Mouse (Mus musculus) C2C12 (cell line): Measurements from ENCODE around the gene Cd19. TPM values are rescaled to one million over a fixed set of nuclear protein-coding genes. Genes with fewer than 3 reads are reported as not detected.

Experiments used
- H3K27me3 ChIP-seq: one replicate; pipeline ENCODE4 v1.6.1; 2011; ENCODE audit not compliant: control insufficient read depth, insufficient read depth, insufficient read length
- H3K36me3 ChIP-seq: one replicate; pipeline ENCODE4 v1.6.1; 2011; ENCODE audit not compliant: control insufficient read depth, insufficient read depth
- H3K4me3 ChIP-seq: one replicate; pipeline ENCODE4 v1.5.1; 2011; ENCODE audit warnings: mild to moderate bottlenecking, control low read depth; ENCODE audit not compliant: poor library complexity, insufficient read depth, severe bottlenecking
- H3K79me2 ChIP-seq: one replicate; pipeline ENCODE4 v1.6.1; 2011; ENCODE audit not compliant: control insufficient read depth, insufficient read depth
- H3K79me3 ChIP-seq: one replicate; pipeline ENCODE4 v1.6.1; 2011; ENCODE audit warnings: low read depth, control low read depth
- H3ac ChIP-seq: one replicate; pipeline ENCODE3; 2011; ENCODE audit warnings: low read depth; ENCODE audit not compliant: control insufficient read depth, insufficient read length
- CEBPB ChIP-seq: IDR thresholded peaks from one replicate; pipeline ENCODE4 v1.6.1; 2011; ENCODE audit warnings: low read depth, mild to moderate bottlenecking, control low read depth, moderate library complexity
- CTCF ChIP-seq: IDR thresholded peaks from one replicate; pipeline ENCODE4 v1.5.1; 2011; ENCODE audit not compliant: control insufficient read depth, insufficient read depth, insufficient read length
- FOSL1 ChIP-seq: IDR thresholded peaks from one replicate; pipeline ENCODE4 v1.8.0; 2011; ENCODE audit warnings: mild to moderate bottlenecking, low read length; ENCODE audit not compliant: poor library complexity, insufficient read depth, severe bottlenecking
- MAX ChIP-seq: IDR thresholded peaks from one replicate; pipeline ENCODE4 v1.6.1; 2011; ENCODE audit warnings: mild to moderate bottlenecking, control low read depth
- MYOD1 ChIP-seq: IDR thresholded peaks from one replicate; pipeline ENCODE4 v1.6.1; 2011; ENCODE audit warnings: low read depth; ENCODE audit not compliant: control insufficient read depth, insufficient read length
- MYOG ChIP-seq: IDR thresholded peaks from one replicate; pipeline ENCODE4 v1.6.1; 2011; ENCODE audit not compliant: control insufficient read depth, insufficient read length; ENCODE audit errors: extremely low read depth
- USF1 ChIP-seq: IDR thresholded peaks from one replicate; pipeline ENCODE4 v1.6.1; 2011; ENCODE audit warnings: low read depth, mild to moderate bottlenecking, control low read depth, moderate library complexity
- polyA plus RNA-seq: library from polyadenylated mRNA; unstranded; fragments of >200 nt; fragmentation: generic; extraction: Trizol; gene quantifications from one replicate; pipeline ENCODE4 v1.2.1, GENCODE M21; 2012; ENCODE audit warnings: missing spikeins

Gene Cd19
- polyA plus RNA-seq, 1 experiment, result not detected

GRCm38 (mm10) chr7:126421756-126422155 lies 7.1 kb upstream of the Cd19 start:
- no peak overlapping the region for H3ac ChIP-seq
- no peak overlapping the region for H3K4me3 ChIP-seq
- no peaks in the 10 kb centered on the region for H3K79me2 ChIP-seq
- TF ChIP-seq MAX, result no peak
- no peak for TF ChIP-seq CEBPB
- TF ChIP-seq FOSL1, result no peak
- TF ChIP-seq CTCF, result no peak
- no peak for TF ChIP-seq MYOD1
- no peak for TF ChIP-seq USF1
- no peak for TF ChIP-seq MYOG
- H3K36me3 ChIP-seq, result no peaks in the 10 kb centered on the region
- H3K27me3 ChIP-seq, result peaks cover 3% of the 10 kb centered on the region
- no peaks in the 10 kb centered on the region for H3K79me3 ChIP-seq

GRCm38 (mm10) chr7:126418496-126418895 lies 3.8 kb upstream of the Cd19 start:
- peaks cover 22% of the 10 kb centered on the region for H3K27me3 ChIP-seq
- no peak overlapping the region for H3K4me3 ChIP-seq
- H3ac ChIP-seq, result no peak overlapping the region
- no peaks in the 10 kb centered on the region for H3K79me2 ChIP-seq
- no peaks in the 10 kb centered on the region for H3K79me3 ChIP-seq
- no peaks in the 10 kb centered on the region for H3K36me3 ChIP-seq
- TF ChIP-seq CTCF (no peak), CEBPB (no peak), MYOG (no peak), MAX (no peak), FOSL1 (no peak), MYOD1 (no peak), USF1 (no peak)

DNA sequence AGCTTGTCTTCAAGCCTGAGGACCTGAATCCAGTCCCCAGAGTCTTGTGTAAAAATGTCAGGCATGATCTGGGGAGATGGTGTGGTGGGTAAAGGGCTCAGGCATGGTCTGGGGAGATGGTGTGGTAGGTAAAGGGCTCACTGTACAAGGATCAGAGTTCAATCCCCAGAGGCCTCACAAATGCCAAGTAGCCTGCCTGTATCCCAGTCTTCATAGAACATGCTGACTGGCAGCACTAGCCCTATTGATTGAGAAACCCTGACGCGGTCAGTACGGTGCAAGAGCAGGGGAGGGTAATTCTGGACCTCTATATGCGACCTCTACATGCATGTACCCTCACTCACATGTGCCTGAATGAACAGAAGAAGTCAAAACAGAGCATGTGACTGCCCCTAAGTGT lies 2.9 kb upstream of the Cd19 start:
- Histone ChIP-seq H3K4me3 (no peak overlapping the region), H3K27me3 (peaks cover 28% of the 10 kb centered on the region), H3ac (no peak overlapping the region), H3K36me3 (no peaks in the 10 kb centered on the region), H3K79me2 (no peaks in the 10 kb centered on the region), H3K79me3 (no peaks in the 10 kb centered on the region)
- TF ChIP-seq USF1, result no peak

GRCm38 (mm10) chr7:126417045-126417444 lies 2.4 kb upstream of the Cd19 start:
- H3K79me3 ChIP-seq, result no peaks in the 10 kb centered on the region
- peaks cover 34% of the 10 kb centered on the region for H3K27me3 ChIP-seq
- no peaks in the 10 kb centered on the region for H3K79me2 ChIP-seq
- TF ChIP-seq MAX, result no peak
- no peak for TF ChIP-seq CEBPB
- no peak for TF ChIP-seq USF1
- TF ChIP-seq FOSL1, result no peak
- TF ChIP-seq MYOD1, result no peak
- TF ChIP-seq CTCF, result no peak
- no peak for TF ChIP-seq MYOG
- no peaks in the 10 kb centered on the region for H3K36me3 ChIP-seq
- no peak overlapping the region for H3ac ChIP-seq
- no peak overlapping the region for H3K4me3 ChIP-seq

DNA sequence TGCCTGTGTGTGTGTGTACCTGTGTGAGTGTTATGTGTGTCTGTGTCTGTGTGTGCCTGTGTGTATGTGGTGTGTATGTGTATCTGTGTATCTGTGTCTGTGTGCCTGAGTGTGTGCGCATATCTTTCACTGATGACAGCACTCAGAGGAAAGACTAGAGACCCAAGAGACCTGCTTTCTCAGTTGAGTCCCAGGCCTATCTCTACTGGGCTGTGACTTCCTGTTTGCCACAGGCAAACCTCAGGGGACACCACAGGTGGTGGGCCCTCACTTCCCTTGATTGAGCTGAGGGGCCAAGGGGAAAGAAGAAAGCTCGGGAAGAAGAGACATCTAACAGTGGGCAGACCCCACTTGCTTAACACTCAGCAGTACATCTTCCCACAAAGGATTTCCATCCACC lies 1.9 kb upstream of the Cd19 start:
- TF ChIP-seq MYOD1, result no peak
- TF ChIP-seq MYOG, result no peak
- TF ChIP-seq CTCF, result no peak
- TF ChIP-seq USF1, result no peak
- Histone ChIP-seq H3K27me3 (peaks cover 34% of the 10 kb centered on the region), H3K36me3 (no peaks in the 10 kb centered on the region), H3K4me3 (no peak overlapping the region), H3K79me3 (no peaks in the 10 kb centered on the region), H3K79me2 (no peaks in the 10 kb centered on the region), H3ac (no peak overlapping the region)

GRCm38 (mm10) chr7:126411061-126411460 lies 3.6 kb downstream of the Cd19 start:
- H3K27me3 ChIP-seq, result peaks cover 46% of the 10 kb centered on the region

More at GRCm38 (mm10) chr7:126411061-126411460, 3.6 kb downstream of the Cd19 start:
- Histone ChIP-seq H3K36me3 (no peaks in the 10 kb centered on the region), H3K79me2 (no peaks in the 10 kb centered on the region), H3K4me3 (no peak overlapping the region), H3K79me3 (no peaks in the 10 kb centered on the region), H3ac (no peak overlapping the region)
- TF ChIP-seq FOSL1, result no peak
- no peak for TF ChIP-seq CEBPB
- no peak for TF ChIP-seq MYOG
- no peak for TF ChIP-seq MAX
- no peak for TF ChIP-seq USF1
- no peak for TF ChIP-seq CTCF
- TF ChIP-seq MYOD1, result no peak
